Mouse (Mus musculus): Measurements from ENCODE around the gene Vmn1r188. TPM values are rescaled to one million over a fixed set of nuclear protein-coding genes. Genes with fewer than 3 reads are reported as not detected.
"Not testable (repeated sequence)": the region's sequence is repeated elsewhere in the genome, so short reads cannot be mapped to it uniquely, and the experiment has no call there.

Vmn1r188 gene
- polyA plus RNA-seq, 1 experiment from 2014 or later: not detected

GRCm38 (mm10) chr13:22061422-22061821 lies 22.8 kb upstream of the Vmn1r188 start:
- Histone ChIP-seq H3K4me3 (no peak overlapping the region), H3K36me3 (no peaks in the 10 kb centered on the region), H3K9me3 (0 out of 2 replicates have a peak, but pooled peaks cover 1% of the 10 kb centered on the region), H3K27ac (no peak overlapping the region), H3K27me3 (ENCODE audit: insufficient read depth, poor library complexity, severe bottlenecking) (no peaks in the 10 kb centered on the region), H3K4me1 (no peaks in the 10 kb centered on the region)
- no peak for DNase-seq (ENCODE audit: low spot score)
- WGBS: 72% methylated on average over 1 of the region's 1 CpGs

GRCm38 (mm10) chr13:22063468-22063867 lies 20.8 kb upstream of the Vmn1r188 start:
- H3K4me3 ChIP-seq: no peak overlapping the region
- no peak overlapping the region for H3K27ac ChIP-seq
- H3K9me3 ChIP-seq: 0 out of 2 replicates have a peak, but pooled peaks cover 2% of the 10 kb centered on the region
- DNase-seq (ENCODE audit: low spot score): no peak
- no peaks in the 10 kb centered on the region for H3K36me3 ChIP-seq
- H3K27me3 ChIP-seq (ENCODE audit: insufficient read depth, poor library complexity, severe bottlenecking): no peaks in the 10 kb centered on the region
- no peaks in the 10 kb centered on the region for H3K4me1 ChIP-seq
- WGBS: 47% methylated on average over 1 of the region's 1 CpGs

GRCm38 (mm10) chr13:22105724-22106123 lies 21.5 kb downstream of the Vmn1r188 start, which contains the start of gene Vmn1r189:
Gene Vmn1r189, minus strand, starts transcription at chr13:22105824.
- H3K4me1 ChIP-seq; H3K4me3 ChIP-seq; H3K27ac ChIP-seq; H3K9me3 ChIP-seq; DNase-seq (ENCODE audit: low spot score); H3K36me3 ChIP-seq; H3K27me3 ChIP-seq (ENCODE audit: insufficient read depth, poor library complexity, severe bottlenecking): not testable (repeated sequence)
- WGBS: 64% methylated on average over 2 of the region's 2 CpGs

- not testable (repeated sequence) for H3K4me3 ChIP-seq; DNase-seq (ENCODE audit: low spot score); H3K27ac ChIP-seq; H3K4me1 ChIP-seq; H3K27me3 ChIP-seq (ENCODE audit: insufficient read depth, poor library complexity, severe bottlenecking); H3K9me3 ChIP-seq; H3K36me3 ChIP-seq
- 76% methylated on average over 5 of the region's 5 CpGs for WGBS
Observed at GRCm38 (mm10) chr13:22136495-22137293, 52.5 kb downstream of the Vmn1r188 start.

Small RNA genes within 50 kb of the gene (microRNA-seq; reads per million reads assigned to microRNA genes)
- gene Gm26300 (not detected), gene Gm44390 (not detected), gene Gm44486 (not detected)

Other genes starting within 250 kb of the Vmn1r188 start
- 7.4 and 9.1 TPM in 2 replicates for gene Zfp184, start 139.3 kb upstream of the Vmn1r188 start, polyA plus RNA-seq (2016; fragmentation: Nextera tagmentation; extraction: Ambion mirVana)
- 0.09 TPM in 1 of 2 replicates, not detected in the other for gene Pom121l2, start 103.2 kb upstream of the Vmn1r188 start, polyA plus RNA-seq (2016; fragmentation: Nextera tagmentation; extraction: Ambion mirVana)
- 0.30 and 0.33 TPM in 2 replicates for gene Prss16, start 74.7 kb upstream of the Vmn1r188 start, polyA plus RNA-seq (2016; fragmentation: Nextera tagmentation; extraction: Ambion mirVana)
- 3.5 and 4.5 TPM in 2 replicates for gene Hist1h2ah, start 48.9 kb upstream of the Vmn1r188 start, polyA plus RNA-seq (2016; fragmentation: Nextera tagmentation; extraction: Ambion mirVana)
- gene Hist1h2bk, start 48.6 kb upstream of the Vmn1r188 start, polyA plus RNA-seq (2016; fragmentation: Nextera tagmentation; extraction: Ambion mirVana): 3.1 and 6.4 TPM in 2 replicates
- 10.6 and 21.8 TPM in 2 replicates for gene Hist1h4i, start 43.1 kb upstream of the Vmn1r188 start, polyA plus RNA-seq (2016; fragmentation: Nextera tagmentation; extraction: Ambion mirVana)
- 18.7 and 42.5 TPM in 2 replicates for gene Hist1h2ag, start 41.5 kb upstream of the Vmn1r188 start, polyA plus RNA-seq (2016; fragmentation: Nextera tagmentation; extraction: Ambion mirVana)
- gene Hist1h2bj, start 41.2 kb upstream of the Vmn1r188 start, polyA plus RNA-seq (2016; fragmentation: Nextera tagmentation; extraction: Ambion mirVana): 8.3 and 12.9 TPM in 2 replicates
- gene Vmn1r189, start 21.4 kb downstream of the Vmn1r188 start, polyA plus RNA-seq (2016; fragmentation: Nextera tagmentation; extraction: Ambion mirVana): not detected in 2 replicates
- gene Vmn1r191, start 99.5 kb downstream of the Vmn1r188 start, polyA plus RNA-seq (2016; fragmentation: Nextera tagmentation; extraction: Ambion mirVana): not detected in 2 replicates
- gene Vmn1r192, start 106.7 kb downstream of the Vmn1r188 start, polyA plus RNA-seq (2016; fragmentation: Nextera tagmentation; extraction: Ambion mirVana): not detected in 2 replicates
- gene Vmn1r193, start 138.7 kb downstream of the Vmn1r188 start, polyA plus RNA-seq (2016; fragmentation: Nextera tagmentation; extraction: Ambion mirVana): not detected in 2 replicates
- not detected in 2 replicates for gene Vmn1r194, start 159.8 kb downstream of the Vmn1r188 start, polyA plus RNA-seq (2016; fragmentation: Nextera tagmentation; extraction: Ambion mirVana)
- gene Vmn1r195, start 186.1 kb downstream of the Vmn1r188 start, polyA plus RNA-seq (2016; fragmentation: Nextera tagmentation; extraction: Ambion mirVana): not detected in 2 replicates
- not detected in 2 replicates for gene Vmn1r196, start 205.5 kb downstream of the Vmn1r188 start, polyA plus RNA-seq (2016; fragmentation: Nextera tagmentation; extraction: Ambion mirVana)
- gene Vmn1r197, start 240.1 kb downstream of the Vmn1r188 start, polyA plus RNA-seq (2016; fragmentation: Nextera tagmentation; extraction: Ambion mirVana): not detected in 2 replicates